Mouse (Mus musculus) brain, embryonic 14.5 days (tissue): ENCODE data around the gene Kazn. TPM values are rescaled to one million over a fixed set of nuclear protein-coding genes. Genes with fewer than 3 reads are reported as not detected.

Experiments used
- DNase-seq: peaks from one replicate; pipeline ENCODE4 v3.0.0-alpha.2; 2011; ENCODE audit warnings: low read depth
- CTCF ChIP-seq: fragments of 200-500 bp; IDR thresholded peaks from 2 replicates; pipeline ENCODE4 v1.5.1; 2012; ENCODE audit warnings: inconsistent platforms, mild to moderate bottlenecking, moderate library complexity, borderline replicate concordance; ENCODE audit not compliant: insufficient read depth, insufficient read length; ENCODE audit errors: extremely low read depth
- POLR2A ChIP-seq: fragments of 200-500 bp; IDR thresholded peaks from 2 replicates; pipeline ENCODE4 v1.6.1; 2012; ENCODE audit warnings: mild to moderate bottlenecking, inconsistent platforms, borderline replicate concordance; ENCODE audit not compliant: poor library complexity, insufficient read depth, insufficient read length, severe bottlenecking; ENCODE audit errors: extremely low read depth
- polyA plus RNA-seq: library from polyadenylated mRNA; depleted of rRNA; stranded (reverse); fragments of >200 nt; gene quantifications from 2 replicates; pipeline ENCODE4 v1.2.3, GENCODE M21; 2012; rRNA removed

The Kazn gene
- polyA plus RNA-seq, 1 experiment = 61.2 TPM

- TF ChIP-seq CTCF = no peak
- no peak for TF ChIP-seq POLR2A
- DNase-seq = no peak
These were observed 186.6 kb downstream of the Kazn start for GRCm38 (mm10) chr4:142052391-142053132.

Other genes starting within 250 kb of the Kazn start
- gene Fhad1, start 224.3 kb downstream of the Kazn start, polyA plus RNA-seq = 1.3 and 3.1 TPM in 2 replicates
- 4.9 and 6.1 TPM in 2 replicates for gene Tmem51, start 155.1 kb downstream of the Kazn start, polyA plus RNA-seq